Mouse (Mus musculus) right cerebral cortex, postnatal 10 days (tissue): ENCODE measurements around the gene Spaca5.

Experiments
- DNase-seq, 2 experiments: peaks; one replicate each; pipeline ENCODE4 v3.0.0; 2021; ENCODE audit warnings: low spot score in 2 of 2

Gene Spaca5

GRCm38 (mm10) chrX:21068106-21068505 lies at the start of gene Spaca5:
Spaca5 (plus strand) TSS chrX:21068406.
- DNase-seq = no peak

- DNase-seq = peak in 1 of 2 experiments; percentile 18
Measured at GRCm38 (mm10) chrX:21061460-21061859, 6.7 kb upstream of the Spaca5 start.

GRCm38 (mm10) chrX:21061866-21062543 lies 6.2 kb upstream of the Spaca5 start, which contains the start of gene Zfp182:
Zfp182 (minus strand) TSS chrX:21062316.
- DNase-seq = peak; percentile 89 to 90

- DNase-seq = no peak
Measured at GRCm38 (mm10) chrX:21062544-21062890, 5.7 kb upstream of the Spaca5 start.

GRCm38 (mm10) chrX:21088645-21088982 lies 20.4 kb downstream of the Spaca5 start:
- peak in 1 of 2 experiments; percentile 11 for DNase-seq

GRCm38 (mm10) chrX:21088983-21089866 lies 21.0 kb downstream of the Spaca5 start, which contains the start of gene Zfp300:
Zfp300 (minus strand) TSS chrX:21089527.
- peak; percentile 83 to 84 for DNase-seq

GRCm38 (mm10) chrX:21089867-21090239 lies 21.6 kb downstream of the Spaca5 start:
- peak in 1 of 2 experiments; percentile 22 for DNase-seq

GRCm38 (mm10) chrX:21115520-21115919 lies 47.3 kb downstream of the Spaca5 start, which contains the start of gene Ssxa1:
Ssxa1 (plus strand) TSS chrX:21115820.
- no peak for DNase-seq
